Mouse (Mus musculus) heart, embryonic 12.5 days (tissue): ENCODE data around the gene Il3ra. TPM values are rescaled to one million over a fixed set of nuclear protein-coding genes. Genes with fewer than 3 reads are reported as not detected.

ENCODE experiments used
- ATAC-seq: fragments of 200-750 bp; cut with Nextera tagmentation; 2 replicates; pipeline ENCODE4 v1.8.0; 2017; ENCODE audit warnings: moderate TSS enrichment, moderate library complexity; ENCODE audit not compliant: insufficient number of reproducible peaks, low FRiP score
- H3K27ac ChIP-seq: fragments of 300-500 bp; sonication (generic); 2 replicates; pipeline ENCODE4 v1.5.1; 2016; ENCODE audit warnings: mild to moderate bottlenecking, moderate library complexity; ENCODE audit not compliant: poor library complexity, severe bottlenecking
- H3K27me3 ChIP-seq: fragments of 300-500 bp; sonication (generic); replicated peaks from 2 replicates; pipeline ENCODE4 v1.6.1; 2016; ENCODE audit warnings: mild to moderate bottlenecking, moderate library complexity
- H3K36me3 ChIP-seq: fragments of 300-500 bp; sonication (generic); 2 replicates; pipeline ENCODE4 v1.6.1; 2016; ENCODE audit warnings: mild to moderate bottlenecking, moderate library complexity
- H3K4me1 ChIP-seq: fragments of 300-500 bp; sonication (generic); replicated peaks from 2 replicates; pipeline ENCODE4 v1.6.1; 2016; ENCODE audit warnings: mild to moderate bottlenecking
- H3K4me2 ChIP-seq: fragments of 300-500 bp; sonication (generic); 2 replicates; pipeline ENCODE4 v1.6.1; 2016; ENCODE audit warnings: mild to moderate bottlenecking, moderate library complexity
- H3K4me3 ChIP-seq: fragments of 300-500 bp; sonication (generic); 2 replicates; pipeline ENCODE4 v1.5.1; 2016; ENCODE audit warnings: mild to moderate bottlenecking
- H3K9ac ChIP-seq: fragments of 300-500 bp; sonication (generic); 2 replicates; pipeline ENCODE4 v1.6.1; 2016; ENCODE audit warnings: mild to moderate bottlenecking, moderate library complexity
- H3K9me3 ChIP-seq: fragments of 300-500 bp; sonication (generic); replicated peaks from 2 replicates; pipeline ENCODE4 v1.6.1; 2016; ENCODE audit warnings: mild to moderate bottlenecking, moderate library complexity
- WGBS: fragments of 180-500 bp; shearing (Covaris S2); methylation state at CpG from one replicate; pipeline ENCODE4 v1.1.7; 2016; 5-methylcytosine and 5-hydroxymethylcytosine counted together
- polyA plus RNA-seq: library from polyadenylated mRNA; unstranded; fragments of >200 nt; fragmentation: Nextera tagmentation; extraction: Ambion mirVana; gene quantifications from 2 replicates; pipeline ENCODE4 v1.2.1, GENCODE M21; 2016

The Il3ra gene
- polyA plus RNA-seq, 1 experiment from 2014 or later: 3.3 TPM

- Histone ChIP-seq H3K9ac (no peak overlapping the region), H3K9me3 (0 out of 2 replicates have a peak, but pooled peaks cover 3% of the 10 kb centered on the region), H3K27ac (no peak overlapping the region), H3K27me3 (no peaks in the 10 kb centered on the region), H3K4me2 (no peak overlapping the region), H3K36me3 (no peaks in the 10 kb centered on the region), H3K4me3 (no peak overlapping the region), H3K4me1 (no peaks in the 10 kb centered on the region)
- 77% methylated on average over 1 of the region's 1 CpGs for WGBS
- ATAC-seq: no peak
Measured at GRCm38 (mm10) chr14:14395535-14395934, 49.5 kb downstream of the Il3ra start.

DNA sequence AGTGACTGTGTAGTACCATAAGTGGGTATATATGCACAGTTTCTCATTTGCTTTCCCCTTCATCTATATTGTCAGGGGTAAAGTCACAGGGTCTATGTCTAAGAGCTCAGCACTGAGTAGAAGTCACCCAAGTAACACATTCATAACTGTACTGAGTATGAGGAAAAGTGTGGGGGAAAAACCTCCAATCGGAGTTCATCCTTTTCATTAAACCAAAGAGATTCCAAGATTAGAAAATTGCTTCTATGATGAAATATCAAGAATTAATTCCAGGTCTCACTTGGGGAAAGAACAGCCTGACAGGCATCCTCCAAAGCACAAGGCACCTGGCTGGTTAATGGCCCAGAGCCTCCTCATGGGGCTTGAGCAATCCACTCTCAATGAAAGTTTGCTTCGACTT, 54.9 kb downstream of the Il3ra start, which contains the start of gene Olfr721-ps1:
Gene Olfr721-ps1, plus strand, starts transcription at position 301 of the 400 bp plus-strand sequence.
- no peak within 1 kb of the TSS for H3K27ac ChIP-seq
- 69% methylated on average over 2 of the region's 2 CpGs for WGBS

More for the DNA sequence above, 54.9 kb downstream of the Il3ra start, which contains the start of gene Olfr721-ps1:
- no peak within 1 kb of the TSS for H3K4me2 ChIP-seq
- no peak within 1 kb of the TSS for H3K9ac ChIP-seq
- H3K4me3 ChIP-seq: no peak within 1 kb of the TSS
- 0 out of 2 replicates have a peak, but pooled peaks cover 3% of the 10 kb centered on the region for H3K9me3 ChIP-seq
- no peaks in the 10 kb centered on the region for H3K27me3 ChIP-seq
- H3K36me3 ChIP-seq: no peaks in the 10 kb centered on the region
- no peak for ATAC-seq
- no peaks in the 10 kb centered on the region for H3K4me1 ChIP-seq

Other genes starting within 250 kb of the Il3ra start
- gene Psmd6, start 225.3 kb upstream of the Il3ra start, polyA plus RNA-seq: 194 and 195 TPM in 2 replicates
- not detected in 2 replicates for gene Olfr720, start 159.4 kb upstream of the Il3ra start, polyA plus RNA-seq
- gene Olfr31, start 23.4 kb upstream of the Il3ra start, polyA plus RNA-seq: not detected in 2 replicates
- not detected in 2 replicates for gene Olfr721-ps1, start 55.0 kb downstream of the Il3ra start, polyA plus RNA-seq